Mouse (Mus musculus): ENCODE results near the gene Gdap1l1.
"Not testable (repeated sequence)": the region's sequence is repeated elsewhere in the genome, so short reads cannot be mapped to it uniquely, and the experiment has no call there.

Gene Gdap1l1

GRCm38 (mm10) chr2:163422895-163423660 lies 15.2 kb upstream of the Gdap1l1 start:
- no peak for DNase-seq (ENCODE audit: low spot score in 2 of 2)

GRCm38 (mm10) chr2:163424597-163424996 lies 13.7 kb upstream of the Gdap1l1 start, which contains the start of gene Oser1:
Gene Oser1 (minus strand): TSS chr2:163424697.
- no peak for DNase-seq (ENCODE audit: low spot score in 2 of 2)

- no peak for DNase-seq (ENCODE audit: low spot score in 2 of 2)
These were observed 9.8 kb upstream of the Gdap1l1 start for GRCm38 (mm10) chr2:163428346-163429011.

- DNase-seq (ENCODE audit: low spot score in 2 of 2): no peak
These were observed 7.0 kb upstream of the Gdap1l1 start for GRCm38 (mm10) chr2:163431289-163431688.

- no peak for DNase-seq (ENCODE audit: low spot score in 2 of 2)
These were observed 4.3 kb upstream of the Gdap1l1 start for GRCm38 (mm10) chr2:163433971-163434370.

- DNase-seq (ENCODE audit: low spot score in 2 of 2): no peak
These were observed 476 bp upstream of the Gdap1l1 start for GRCm38 (mm10) chr2:163437800-163438199.

- no peak for DNase-seq (ENCODE audit: low spot score in 2 of 2)
These were observed 559 bp downstream of the Gdap1l1 start for GRCm38 (mm10) chr2:163438619-163439451.

- DNase-seq (ENCODE audit: low spot score in 2 of 2): no peak
These were observed 1.2 kb downstream of the Gdap1l1 start for GRCm38 (mm10) chr2:163439488-163439887.

GRCm38 (mm10) chr2:163443543-163443942 lies 5.3 kb downstream of the Gdap1l1 start:
- DNase-seq (ENCODE audit: low spot score in 2 of 2): no peak

GRCm38 (mm10) chr2:163444017-163444416 lies 5.7 kb downstream of the Gdap1l1 start:
- no peak for DNase-seq (ENCODE audit: low spot score in 2 of 2)

GRCm38 (mm10) chr2:163447375-163447774 lies 9.1 kb downstream of the Gdap1l1 start:
- DNase-seq (ENCODE audit: low spot score in 2 of 2): no peak

GRCm38 (mm10) chr2:163449276-163449675 lies 11.0 kb downstream of the Gdap1l1 start:
- DNase-seq (ENCODE audit: low spot score in 2 of 2): no peak

GRCm38 (mm10) chr2:163450668-163451295 lies 12.5 kb downstream of the Gdap1l1 start:
- no peak for DNase-seq (ENCODE audit: low spot score in 2 of 2)

GRCm38 (mm10) chr2:163452738-163453137 lies 14.5 kb downstream of the Gdap1l1 start:
- no peak for DNase-seq (ENCODE audit: low spot score in 2 of 2)

- no peak for DNase-seq (ENCODE audit: low spot score in 2 of 2)
These were observed 15.1 kb downstream of the Gdap1l1 start for GRCm38 (mm10) chr2:163453378-163453777.

- no peak for DNase-seq (ENCODE audit: low spot score in 2 of 2)
These were observed 20.4 kb downstream of the Gdap1l1 start for GRCm38 (mm10) chr2:163458539-163459265.

- DNase-seq (ENCODE audit: low spot score in 2 of 2): no peak
These were observed 21.1 kb downstream of the Gdap1l1 start for GRCm38 (mm10) chr2:163459380-163459779.

- no peak for DNase-seq (ENCODE audit: low spot score in 2 of 2)
These were observed 22.3 kb downstream of the Gdap1l1 start for GRCm38 (mm10) chr2:163460622-163461021.

- DNase-seq (ENCODE audit: low spot score in 2 of 2): not testable (repeated sequence)
These were observed 23.0 kb downstream of the Gdap1l1 start for GRCm38 (mm10) chr2:163461307-163461706.

GRCm38 (mm10) chr2:163462386-163462785 lies 24.1 kb downstream of the Gdap1l1 start:
- DNase-seq (ENCODE audit: low spot score in 2 of 2): no peak

GRCm38 (mm10) chr2:163462801-163463200 lies 24.5 kb downstream of the Gdap1l1 start:
- no peak for DNase-seq (ENCODE audit: low spot score in 2 of 2)
